Mouse (Mus musculus) liver, adult 2 months (tissue): ENCODE data around the gene Magohb.

ENCODE experiments used
- CTCF ChIP-seq: fragments of 200-500 bp; IDR thresholded peaks from 2 replicates; pipeline ENCODE4 v1.5.1; 2011; ENCODE audit warnings: low read depth, low read length, control low read depth
- POLR2A ChIP-seq: fragments of 200-500 bp; IDR thresholded peaks from 2 replicates; pipeline ENCODE4 v1.6.1; 2011; ENCODE audit warnings: low read length, control low read depth; ENCODE audit not compliant: insufficient read depth; ENCODE audit errors: extremely low read depth

- no peak for TF ChIP-seq CTCF
- no peak for TF ChIP-seq POLR2A
Observed at GRCm38 (mm10) chr6:131276659-131277058, 16.4 kb downstream of the Magohb start.
